Mouse (Mus musculus): ENCODE measurements at regions not wholly inside any gene's neighbourhood (a gene's known extent, or its start where the extent isn't known, plus 50 kb on each side); places are given as distances from the start of the nearest gene placed in this dataset.

GRCm38 (mm10) chr7:128998759-128999158, 254.0 kb downstream of the Sec23ip start:
- no peaks in the 10 kb centered on the region for H3K36me3 ChIP-seq (ENCODE audit: control insufficient read depth, insufficient read depth, low read length, poor library complexity, severe bottlenecking)
- no peaks in the 10 kb centered on the region for H3K4me1 ChIP-seq (ENCODE audit: control insufficient read depth, insufficient read depth, low read length)
- no peaks in the 10 kb centered on the region for H3K9me3 ChIP-seq (replicated peaks; ENCODE audit: control insufficient read depth, insufficient read depth, low read length, poor library complexity, severe bottlenecking)
- TF ChIP-seq EP300 (IDR thresholded peaks at IDR 0.05; ENCODE audit: insufficient read depth, low read depth, low read length) (no peak), POLR2A (IDR thresholded peaks at IDR 0.05; ENCODE audit: insufficient read depth, low read length) (no peak), CTCF (IDR thresholded peaks at IDR 0.05; ENCODE audit: low read depth, low read length) (no peak)
- no peak overlapping the region for H3K4me3 ChIP-seq (ENCODE audit: low read depth, low read length)
- H3K27me3 ChIP-seq (ENCODE audit: control insufficient read depth, insufficient read depth, low read length, poor library complexity, severe bottlenecking) = no peaks in the 10 kb centered on the region
- no peak overlapping the region for H3K9ac ChIP-seq (ENCODE audit: low read depth, poor library complexity, severe bottlenecking)
- H3K27ac ChIP-seq (ENCODE audit: insufficient read depth, low read length) = no peak overlapping the region

- no peaks in the 10 kb centered on the region for H3K27me3 ChIP-seq (ENCODE audit: control insufficient read depth, insufficient read depth, low read length, poor library complexity, severe bottlenecking)
- no peak for TF ChIP-seq CTCF (IDR thresholded peaks at IDR 0.05; ENCODE audit: low read depth, low read length)
- no peak for TF ChIP-seq POLR2A (IDR thresholded peaks at IDR 0.05; ENCODE audit: insufficient read depth, low read length)
- TF ChIP-seq EP300 (IDR thresholded peaks at IDR 0.05; ENCODE audit: insufficient read depth, low read depth, low read length) = no peak
These were observed 254.4 kb upstream of the Plpp4 start for GRCm38 (mm10) chr7:129002419-129002818.

DNA sequence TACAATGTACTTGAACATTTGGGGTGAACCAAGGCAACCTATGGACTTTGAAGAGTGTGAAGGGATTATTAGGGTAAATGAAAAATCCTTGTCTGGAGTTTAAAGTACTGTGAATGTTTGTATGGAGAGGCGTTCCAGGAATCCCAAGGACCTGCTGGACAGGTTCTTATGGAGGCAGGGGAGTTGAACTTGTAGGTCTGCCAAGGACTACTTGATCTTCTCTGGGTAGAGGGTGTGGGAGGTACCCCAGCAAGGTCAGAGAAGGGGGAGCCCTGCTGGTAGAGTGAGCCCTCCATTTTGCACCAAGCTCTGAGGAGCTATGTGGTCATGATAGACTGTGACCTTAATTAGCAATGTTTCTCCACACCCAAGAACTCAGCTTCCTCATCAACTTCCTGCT, 253.7 kb upstream of the Plpp4 start:
- no peaks in the 10 kb centered on the region for H3K27me3 ChIP-seq (ENCODE audit: control insufficient read depth, insufficient read depth, low read length, poor library complexity, severe bottlenecking)
- H3K27ac ChIP-seq (ENCODE audit: insufficient read depth, low read length) = no peak overlapping the region
- H3K9me3 ChIP-seq (replicated peaks; ENCODE audit: control insufficient read depth, insufficient read depth, low read length, poor library complexity, severe bottlenecking) = no peaks in the 10 kb centered on the region
- no peak overlapping the region for H3K9ac ChIP-seq (ENCODE audit: low read depth, poor library complexity, severe bottlenecking)
- H3K4me1 ChIP-seq (ENCODE audit: control insufficient read depth, insufficient read depth, low read length) = no peaks in the 10 kb centered on the region
- no peak overlapping the region for H3K4me3 ChIP-seq (ENCODE audit: low read depth, low read length)
- TF ChIP-seq POLR2A (IDR thresholded peaks at IDR 0.05; ENCODE audit: insufficient read depth, low read length) (no peak), CTCF (IDR thresholded peaks at IDR 0.05; ENCODE audit: low read depth, low read length) (no peak), EP300 (IDR thresholded peaks at IDR 0.05; ENCODE audit: insufficient read depth, low read depth, low read length) (no peak)
- no peaks in the 10 kb centered on the region for H3K36me3 ChIP-seq (ENCODE audit: control insufficient read depth, insufficient read depth, low read length, poor library complexity, severe bottlenecking)

More at GRCm38 (mm10) chr7:129002419-129002818, 254.4 kb upstream of the Plpp4 start:
- Histone ChIP-seq H3K9ac (ENCODE audit: low read depth, poor library complexity, severe bottlenecking) (no peak overlapping the region), H3K4me1 (ENCODE audit: control insufficient read depth, insufficient read depth, low read length) (no peaks in the 10 kb centered on the region), H3K27ac (ENCODE audit: insufficient read depth, low read length) (no peak overlapping the region), H3K4me3 (ENCODE audit: low read depth, low read length) (no peak overlapping the region), H3K9me3 (replicated peaks; ENCODE audit: control insufficient read depth, insufficient read depth, low read length, poor library complexity, severe bottlenecking) (no peaks in the 10 kb centered on the region), H3K36me3 (ENCODE audit: control insufficient read depth, insufficient read depth, low read length, poor library complexity, severe bottlenecking) (no peaks in the 10 kb centered on the region)

DNA sequence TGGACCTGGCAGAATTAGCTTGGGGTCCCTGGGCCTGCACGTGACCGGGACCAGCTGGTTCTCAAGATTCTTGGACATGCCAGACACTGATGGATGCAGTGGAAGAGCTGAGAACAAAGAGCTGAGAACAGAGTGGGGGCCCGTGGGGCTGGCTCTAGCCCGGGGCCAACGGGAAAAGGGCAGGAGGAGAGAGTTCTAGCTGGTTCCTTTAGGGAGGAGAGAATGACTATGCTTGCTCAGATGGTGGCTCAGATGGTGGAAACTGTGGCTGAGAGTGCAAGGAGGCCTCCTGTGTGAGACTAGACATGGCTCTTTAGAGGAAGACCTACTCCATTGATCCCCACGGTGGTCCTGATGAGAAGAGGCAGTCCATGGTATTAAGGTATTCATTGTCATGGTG, 240.5 kb upstream of the Plpp4 start:
- no peak for TF ChIP-seq CTCF (IDR thresholded peaks at IDR 0.05; ENCODE audit: low read depth, low read length)
- no peak for TF ChIP-seq EP300 (IDR thresholded peaks at IDR 0.05; ENCODE audit: insufficient read depth, low read depth, low read length)
- TF ChIP-seq POLR2A (IDR thresholded peaks at IDR 0.05; ENCODE audit: insufficient read depth, low read length) = no peak
- Histone ChIP-seq H3K4me1 (ENCODE audit: control insufficient read depth, insufficient read depth, low read length) (no peaks in the 10 kb centered on the region), H3K9ac (ENCODE audit: low read depth, poor library complexity, severe bottlenecking) (no peak overlapping the region)

GRCm38 (mm10) chr7:129027116-129027515, 229.7 kb upstream of the Plpp4 start:
- Histone ChIP-seq H3K27me3 (ENCODE audit: control insufficient read depth, insufficient read depth, low read length, poor library complexity, severe bottlenecking) (no peaks in the 10 kb centered on the region), H3K4me1 (ENCODE audit: control insufficient read depth, insufficient read depth, low read length) (no peaks in the 10 kb centered on the region), H3K36me3 (ENCODE audit: control insufficient read depth, insufficient read depth, low read length, poor library complexity, severe bottlenecking) (no peaks in the 10 kb centered on the region), H3K9me3 (replicated peaks; ENCODE audit: control insufficient read depth, insufficient read depth, low read length, poor library complexity, severe bottlenecking) (no peaks in the 10 kb centered on the region), H3K4me3 (ENCODE audit: low read depth, low read length) (no peak overlapping the region), H3K27ac (ENCODE audit: insufficient read depth, low read length) (no peak overlapping the region), H3K9ac (ENCODE audit: low read depth, poor library complexity, severe bottlenecking) (no peak overlapping the region)
- TF ChIP-seq POLR2A (IDR thresholded peaks at IDR 0.05; ENCODE audit: insufficient read depth, low read length) (no peak), CTCF (IDR thresholded peaks at IDR 0.05; ENCODE audit: low read depth, low read length) (no peak), EP300 (IDR thresholded peaks at IDR 0.05; ENCODE audit: insufficient read depth, low read depth, low read length) (no peak)

More for the DNA sequence above, 240.5 kb upstream of the Plpp4 start:
- H3K4me3 ChIP-seq (ENCODE audit: low read depth, low read length) = no peak overlapping the region
- H3K9me3 ChIP-seq (replicated peaks; ENCODE audit: control insufficient read depth, insufficient read depth, low read length, poor library complexity, severe bottlenecking) = no peaks in the 10 kb centered on the region
- no peaks in the 10 kb centered on the region for H3K27me3 ChIP-seq (ENCODE audit: control insufficient read depth, insufficient read depth, low read length, poor library complexity, severe bottlenecking)
- no peaks in the 10 kb centered on the region for H3K36me3 ChIP-seq (ENCODE audit: control insufficient read depth, insufficient read depth, low read length, poor library complexity, severe bottlenecking)
- no peak overlapping the region for H3K27ac ChIP-seq (ENCODE audit: insufficient read depth, low read length)

- no peaks in the 10 kb centered on the region for H3K4me1 ChIP-seq (ENCODE audit: control insufficient read depth, insufficient read depth, low read length)
- no peak overlapping the region for H3K4me3 ChIP-seq (ENCODE audit: low read depth, low read length)
- no peaks in the 10 kb centered on the region for H3K27me3 ChIP-seq (ENCODE audit: control insufficient read depth, insufficient read depth, low read length, poor library complexity, severe bottlenecking)
- H3K9me3 ChIP-seq (replicated peaks; ENCODE audit: control insufficient read depth, insufficient read depth, low read length, poor library complexity, severe bottlenecking) = no peaks in the 10 kb centered on the region
- no peak overlapping the region for H3K27ac ChIP-seq (ENCODE audit: insufficient read depth, low read length)
- TF ChIP-seq POLR2A (IDR thresholded peaks at IDR 0.05; ENCODE audit: insufficient read depth, low read length) (no peak), CTCF (IDR thresholded peaks at IDR 0.05; ENCODE audit: low read depth, low read length) (no peak), EP300 (IDR thresholded peaks at IDR 0.05; ENCODE audit: insufficient read depth, low read depth, low read length) (no peak)
- H3K36me3 ChIP-seq (ENCODE audit: control insufficient read depth, insufficient read depth, low read length, poor library complexity, severe bottlenecking) = no peaks in the 10 kb centered on the region
- no peak overlapping the region for H3K9ac ChIP-seq (ENCODE audit: low read depth, poor library complexity, severe bottlenecking)
These were observed 208.8 kb upstream of the Plpp4 start for GRCm38 (mm10) chr7:129048023-129048422.
